Mouse (Mus musculus) erythroblast, adult 5-6 weeks (primary cell): ENCODE measurements around the gene Cacna1s. TPM values are rescaled to one million over a fixed set of nuclear protein-coding genes. Genes with fewer than 3 reads are reported as not detected.
A peak's percentile ranks its signal among the peaks of the same experiment; 100 is the strongest.

Experiments
- ATAC-seq: replicated peaks from 2 replicates; pipeline ENCODE4 v1.8.0; 2016; ENCODE audit warnings: moderate number of reproducible peaks, mild to moderate bottlenecking, moderate TSS enrichment, inconsistent platforms; ENCODE audit not compliant: poor library complexity, low FRiP score, severe bottlenecking
- total RNA-seq, 2 experiments: library from RNA; stranded (forward) in 1 of 2; stranded (reverse) in 1 of 2; fragments of 150-400 nt in 1 of 2; fragments of 200-764, 138-1000 nt in 1 of 2; gene quantifications; 2 replicates each; pipeline versions ENCODE4 v1.2.3 to v1.2.4; 2015 to 2017; ENCODE audit warnings: low replicate concordance in 2 of 2

Cacna1s gene
- total RNA-seq, 2 experiments from 2014 or later, result not detected

DNA sequence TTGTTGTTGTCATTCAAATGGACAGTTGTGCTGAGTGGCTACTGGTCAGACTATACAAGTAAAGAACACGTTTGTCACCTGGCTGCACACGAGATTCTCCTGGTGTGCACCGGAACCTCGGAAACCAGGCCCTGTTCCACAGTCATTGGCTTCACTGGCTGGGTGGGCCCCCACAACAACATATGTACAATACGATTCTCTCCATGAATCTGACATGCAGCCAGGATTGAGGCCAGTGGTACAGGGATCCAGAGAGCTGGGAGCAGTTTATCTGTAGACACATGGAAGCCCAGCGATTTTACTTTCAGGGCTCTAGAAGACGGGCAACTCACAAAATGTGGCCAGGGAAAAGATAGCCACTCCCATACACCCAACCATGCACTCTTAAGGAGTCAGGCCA lies 51.1 kb downstream of the Cacna1s start:
- ATAC-seq, result no peak

DNA sequence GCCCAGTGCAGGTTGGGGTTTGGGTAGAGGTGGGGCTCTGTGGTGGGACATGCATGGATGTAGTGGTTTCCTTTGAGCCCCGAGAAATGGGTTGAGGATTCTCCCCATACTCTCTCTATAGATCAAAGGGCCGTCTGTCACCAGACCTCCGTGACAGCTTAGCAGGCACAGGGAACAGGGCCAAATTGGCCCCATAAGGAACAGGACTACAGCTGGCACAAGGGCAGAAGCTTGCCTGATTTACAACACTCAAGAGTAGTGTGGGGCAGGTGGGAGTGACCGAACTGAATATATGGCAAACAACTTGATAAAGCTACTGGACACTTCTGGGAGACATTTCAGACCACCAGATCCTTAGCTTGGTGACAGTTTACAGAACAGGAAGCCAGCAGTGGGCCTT lies 52.2 kb downstream of the Cacna1s start:
- ATAC-seq, result no peak

DNA sequence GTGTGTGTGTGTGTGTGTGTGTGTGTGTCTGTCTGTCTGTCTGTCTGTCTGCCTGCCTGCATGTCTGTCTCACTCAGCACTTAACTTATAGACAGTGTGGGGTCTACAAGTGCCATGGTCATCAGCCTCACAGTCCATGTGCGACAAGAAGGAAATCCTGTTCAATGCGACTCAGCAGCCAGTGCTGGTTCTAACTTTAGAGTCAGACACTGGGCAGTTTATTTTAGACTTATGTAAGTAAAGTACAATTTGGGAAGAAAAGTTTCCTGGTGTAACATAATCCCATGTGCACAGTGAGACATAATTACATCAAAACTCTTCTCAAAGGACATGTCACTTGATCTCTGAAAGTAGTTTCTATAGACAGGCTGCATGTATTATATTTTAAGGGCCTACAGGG lies 56.9 kb downstream of the Cacna1s start:
- ATAC-seq, result no peak

DNA sequence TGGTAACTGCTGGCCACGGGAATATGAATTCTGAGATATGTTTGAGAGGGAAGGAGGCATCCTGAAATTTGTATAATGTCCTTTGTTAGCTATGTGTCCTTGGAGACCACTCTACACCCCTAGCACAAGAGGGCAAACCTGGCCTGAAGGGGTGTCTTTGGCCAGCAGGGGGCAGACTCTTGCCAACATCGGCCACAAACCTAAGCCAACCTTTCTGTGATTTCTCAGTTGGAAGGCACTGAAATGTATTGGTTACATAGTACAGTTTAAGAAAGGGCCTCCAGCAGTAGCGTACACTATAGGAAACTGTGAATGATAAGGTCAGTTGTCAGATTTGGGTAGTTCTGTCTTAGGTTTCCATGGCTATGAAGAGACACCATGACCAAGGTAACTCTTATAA lies 63.6 kb downstream of the Cacna1s start:
- 0 out of 2 replicates have a peak, but pooled peaks have one; percentile 33 for ATAC-seq

DNA sequence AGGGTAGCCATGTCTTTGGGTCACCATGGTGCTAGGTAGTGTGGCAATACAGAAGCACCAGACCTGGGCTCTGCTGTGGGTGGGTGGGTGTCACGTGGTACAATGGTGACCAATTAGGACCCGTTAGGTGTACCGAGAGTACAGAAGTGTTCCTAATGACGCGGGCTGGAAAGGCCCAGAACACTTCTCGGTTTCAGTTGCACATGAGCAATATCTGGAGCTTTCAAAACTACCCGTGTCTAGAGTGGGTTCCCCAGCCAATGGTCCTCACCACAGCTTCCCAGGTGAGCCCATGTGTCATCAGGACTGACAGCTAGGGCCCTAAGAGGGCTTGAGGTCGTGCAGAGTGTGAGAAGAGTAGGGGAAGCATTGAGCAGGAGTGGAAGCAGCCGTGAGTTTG lies 64.5 kb downstream of the Cacna1s start:
- no peak for ATAC-seq

DNA sequence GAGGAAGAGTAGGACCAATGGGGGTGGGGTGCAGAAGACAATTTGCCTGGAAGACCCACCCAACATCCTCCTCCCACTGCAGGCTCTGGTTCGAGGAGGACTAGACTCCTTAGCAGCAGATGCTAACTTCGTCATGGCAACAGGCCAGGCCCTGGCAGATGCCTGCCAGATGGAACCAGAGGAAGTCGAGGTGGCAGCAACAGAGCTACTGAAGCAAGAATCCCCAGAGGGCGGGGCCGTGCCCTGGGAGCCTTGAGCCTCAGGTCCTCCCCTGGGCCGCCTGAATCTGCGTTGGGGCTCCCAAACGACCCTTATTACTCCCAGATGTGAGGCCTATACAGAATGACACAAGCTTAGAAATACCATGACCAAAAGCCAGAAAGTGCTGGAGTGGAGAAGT lies 66.3 kb downstream of the Cacna1s start:
- ATAC-seq, result no peak

DNA sequence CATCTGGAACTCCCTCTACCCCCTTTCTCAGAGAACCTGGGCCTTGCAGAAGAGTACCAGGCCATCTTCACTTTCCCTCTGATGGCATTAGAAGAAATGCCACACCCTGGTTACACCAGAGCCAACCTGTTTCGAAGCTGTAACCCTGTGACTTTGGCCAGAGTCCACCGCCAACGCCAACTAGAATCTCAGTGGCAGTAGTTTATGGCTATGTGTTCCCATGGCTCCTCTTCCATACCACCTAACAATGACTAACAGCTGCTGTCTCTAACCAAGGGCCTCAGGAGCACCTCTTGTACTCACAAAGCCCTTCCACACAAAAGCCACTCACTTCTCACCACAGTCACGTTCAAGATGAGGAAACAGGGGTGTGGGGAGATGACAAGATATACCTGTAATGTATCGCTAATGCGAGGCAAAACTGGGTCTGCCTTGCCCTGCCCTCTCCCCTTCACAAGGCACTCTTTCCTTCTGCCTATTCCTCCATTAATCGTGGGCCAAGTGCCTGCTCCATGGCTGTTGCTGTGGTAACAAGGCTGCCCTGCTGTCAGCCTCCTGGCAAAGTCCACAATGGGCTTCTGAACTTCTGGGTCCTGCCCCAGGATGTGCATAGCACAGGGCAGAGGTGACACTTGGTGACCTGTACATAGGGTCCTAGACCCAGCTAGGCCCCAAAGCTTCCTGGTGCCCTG lies 67.2 kb downstream of the Cacna1s start:
- no peak for ATAC-seq

DNA sequence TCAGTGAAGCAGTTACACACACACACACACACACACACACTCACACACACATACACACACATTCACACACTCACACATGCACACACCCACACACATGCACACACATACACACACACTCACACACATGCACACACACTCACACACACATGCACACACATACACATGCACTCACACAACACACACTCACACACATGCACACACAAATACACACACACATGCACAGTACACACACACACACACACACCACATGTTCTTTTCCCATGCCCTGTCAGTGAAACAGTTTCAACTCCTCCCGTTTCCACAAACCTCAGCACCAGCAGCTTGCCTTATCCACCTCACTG lies 67.7 kb downstream of the Cacna1s start:
- ATAC-seq, result no peak

DNA sequence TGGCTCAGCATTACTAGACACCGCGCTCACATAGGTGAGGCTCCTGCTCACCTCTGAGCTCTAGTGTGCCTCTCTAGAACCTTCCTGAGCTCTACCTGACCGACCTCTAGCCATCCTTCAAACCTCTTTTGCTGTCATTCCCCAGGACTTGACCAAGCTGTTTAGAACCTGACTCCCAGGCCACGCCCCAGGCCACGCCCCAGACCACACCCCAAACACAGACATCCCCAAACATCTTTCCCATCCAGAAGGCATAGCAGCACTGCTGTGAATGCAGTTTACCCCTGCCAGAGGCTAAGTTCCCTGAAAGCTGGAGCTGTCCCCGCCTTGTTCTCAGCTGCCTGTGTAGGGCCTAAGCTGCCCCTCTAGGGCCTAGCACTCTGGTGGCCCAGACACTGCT lies 68.2 kb downstream of the Cacna1s start:
- ATAC-seq, result no peak

DNA sequence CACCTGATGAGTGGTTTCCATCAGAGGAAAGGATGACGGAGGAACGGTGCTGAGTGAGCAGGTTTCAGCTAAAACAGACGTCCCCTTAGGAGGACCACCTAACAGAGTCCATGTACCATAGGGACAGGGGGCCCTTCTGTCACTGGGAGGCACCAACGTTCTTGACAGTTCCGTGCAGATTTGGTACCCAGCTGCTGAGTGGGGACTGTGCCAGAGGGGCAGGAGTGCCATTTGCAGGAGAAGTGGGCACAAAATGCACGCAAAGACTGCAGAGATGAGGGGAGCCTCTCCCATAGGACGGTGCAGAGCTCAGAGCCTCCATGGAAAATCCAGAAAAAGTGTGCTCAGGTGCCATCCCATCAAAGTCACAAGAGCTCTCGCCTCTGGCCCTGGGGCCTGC lies 69.5 kb downstream of the Cacna1s start:
- no peak for ATAC-seq

DNA sequence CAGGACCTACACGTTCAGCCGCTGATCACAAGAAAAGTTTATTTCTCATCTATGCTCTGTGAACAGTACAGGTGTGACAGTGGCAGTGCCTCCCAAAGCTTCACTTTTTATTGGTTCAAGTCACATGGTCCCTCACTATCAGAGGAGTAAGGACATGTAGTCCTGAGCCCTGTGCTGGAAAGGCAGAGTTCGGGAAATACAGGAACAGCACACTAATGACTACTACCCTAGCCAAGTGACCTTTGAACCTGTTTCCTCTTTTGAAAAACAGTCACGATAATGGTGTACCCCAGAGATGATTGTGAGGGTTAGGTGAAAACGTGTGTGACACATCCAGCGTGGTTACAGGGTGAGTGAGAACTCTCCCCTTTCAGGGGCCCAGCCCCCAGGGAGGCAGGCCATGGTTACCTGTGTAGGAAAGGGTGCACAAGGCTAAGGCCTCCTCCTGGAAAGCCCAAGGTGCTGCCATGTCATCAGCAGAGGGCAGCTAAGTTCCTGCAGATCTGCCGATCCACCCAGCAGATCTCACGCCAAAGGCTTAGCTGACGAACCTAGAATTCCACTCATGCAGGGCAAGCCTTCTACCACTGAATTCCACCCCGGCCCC lies 73.7 kb downstream of the Cacna1s start:
- ATAC-seq, result no peak

DNA sequence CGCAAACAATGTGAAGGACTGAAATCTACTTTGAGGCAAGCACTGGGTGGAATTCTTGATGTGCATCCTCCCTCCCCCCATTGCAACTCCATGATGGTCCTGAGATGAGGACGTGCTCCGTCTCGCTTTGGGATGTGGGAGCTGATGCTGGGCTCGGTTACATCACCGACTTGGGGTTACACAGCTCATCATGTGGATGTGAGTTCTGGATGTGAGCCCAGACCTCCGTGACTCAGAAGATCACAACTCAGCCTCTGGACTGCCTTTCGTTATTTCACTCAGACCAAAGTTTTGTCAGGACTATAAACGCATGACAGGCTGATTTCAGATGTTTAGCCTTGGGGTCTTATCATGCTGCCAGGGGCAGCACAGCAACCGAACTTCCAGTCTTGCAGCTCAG lies 74.3 kb downstream of the Cacna1s start:
- ATAC-seq, result no peak

DNA sequence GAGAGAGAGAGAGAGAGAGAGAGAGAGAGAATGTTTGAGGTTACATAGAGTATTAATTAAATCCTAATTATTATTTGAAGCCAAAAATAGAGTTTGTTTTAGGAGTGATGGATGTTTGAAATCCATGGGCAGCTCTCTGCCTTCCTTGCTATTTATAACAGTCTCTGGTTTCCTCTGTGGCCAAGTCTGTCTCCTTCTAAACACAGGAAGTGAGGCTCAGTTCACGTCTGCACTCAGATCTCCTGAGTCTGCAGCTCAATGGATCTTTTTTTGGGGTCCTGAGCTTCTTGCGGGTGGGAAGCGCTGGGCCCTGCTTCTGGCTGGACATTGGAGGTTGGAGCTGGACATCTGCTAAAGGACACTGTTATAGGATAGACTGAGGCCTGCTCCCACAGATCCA lies 75.3 kb downstream of the Cacna1s start:
- ATAC-seq, result no peak

DNA sequence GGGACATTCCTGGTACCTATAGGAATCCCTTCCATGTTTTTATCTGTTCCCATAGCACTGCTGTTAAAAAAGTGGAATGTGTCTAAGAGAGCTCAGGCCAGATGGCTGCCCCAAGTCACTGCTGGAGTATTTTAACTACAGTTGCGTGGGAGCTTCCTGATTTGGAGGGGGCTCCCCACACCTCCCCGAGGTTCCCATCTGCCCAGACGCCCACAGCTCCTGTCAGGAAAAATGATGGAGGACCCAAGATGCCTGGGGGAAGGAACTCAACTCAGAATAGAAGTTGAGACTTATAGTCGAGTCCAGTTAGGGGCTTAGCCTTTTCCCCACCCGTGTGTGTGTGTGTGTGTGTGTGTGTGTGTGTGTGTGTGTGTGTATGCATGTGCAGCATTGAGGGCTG lies 75.9 kb downstream of the Cacna1s start:
- no peak for ATAC-seq

DNA sequence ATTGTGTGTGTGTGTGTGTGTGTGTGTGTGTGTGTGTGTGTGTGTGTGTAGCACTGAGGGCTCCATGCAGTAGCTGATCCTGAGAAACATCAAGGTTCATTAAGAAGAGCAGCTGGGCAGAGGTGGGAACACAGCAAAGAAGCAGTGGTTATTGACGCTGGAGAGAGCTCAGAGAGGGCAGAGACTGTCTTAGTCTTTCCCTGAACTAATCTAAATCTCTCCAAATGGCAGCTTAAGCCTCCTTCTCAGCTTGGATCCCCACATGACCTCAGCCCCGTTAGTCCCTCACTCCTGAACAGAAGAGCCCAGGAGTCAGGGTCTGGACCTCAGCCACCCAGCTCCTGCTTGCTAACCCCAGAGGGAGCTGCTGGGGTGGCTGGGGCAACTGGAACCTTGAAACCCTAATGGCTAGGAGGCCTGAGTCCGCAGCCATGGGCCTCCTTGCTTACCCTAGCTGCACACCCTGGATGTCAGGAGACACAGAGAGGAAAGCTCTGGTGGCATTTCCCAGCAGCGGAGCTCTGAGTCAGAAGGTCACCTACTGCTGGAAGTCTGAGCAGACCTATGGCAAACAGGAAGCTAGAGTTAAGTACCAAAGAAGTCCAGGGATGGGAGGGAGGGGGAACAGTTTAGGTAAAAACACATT lies 76.5 kb downstream of the Cacna1s start:
- no peak for ATAC-seq

DNA sequence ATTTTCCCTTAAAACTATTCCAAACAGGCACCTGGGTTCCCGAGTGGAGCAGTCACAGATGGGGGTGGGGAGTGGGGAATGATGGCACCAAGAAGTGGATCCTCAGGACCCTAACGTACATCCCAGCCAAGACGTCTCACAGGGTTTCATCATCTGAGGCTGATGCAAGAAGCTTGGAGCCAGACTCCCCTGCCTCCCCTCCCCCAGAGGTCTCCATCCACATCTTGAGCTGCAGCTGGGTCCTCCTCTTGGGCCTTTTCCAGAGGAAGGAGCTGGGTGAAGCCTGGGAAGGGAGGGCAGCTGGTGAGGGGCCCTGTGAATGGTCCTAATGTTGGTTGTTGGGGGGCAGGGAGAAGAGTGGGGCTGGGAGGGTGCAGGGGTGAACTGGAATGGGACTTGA lies 77.6 kb downstream of the Cacna1s start:
- ATAC-seq, result no peak

DNA sequence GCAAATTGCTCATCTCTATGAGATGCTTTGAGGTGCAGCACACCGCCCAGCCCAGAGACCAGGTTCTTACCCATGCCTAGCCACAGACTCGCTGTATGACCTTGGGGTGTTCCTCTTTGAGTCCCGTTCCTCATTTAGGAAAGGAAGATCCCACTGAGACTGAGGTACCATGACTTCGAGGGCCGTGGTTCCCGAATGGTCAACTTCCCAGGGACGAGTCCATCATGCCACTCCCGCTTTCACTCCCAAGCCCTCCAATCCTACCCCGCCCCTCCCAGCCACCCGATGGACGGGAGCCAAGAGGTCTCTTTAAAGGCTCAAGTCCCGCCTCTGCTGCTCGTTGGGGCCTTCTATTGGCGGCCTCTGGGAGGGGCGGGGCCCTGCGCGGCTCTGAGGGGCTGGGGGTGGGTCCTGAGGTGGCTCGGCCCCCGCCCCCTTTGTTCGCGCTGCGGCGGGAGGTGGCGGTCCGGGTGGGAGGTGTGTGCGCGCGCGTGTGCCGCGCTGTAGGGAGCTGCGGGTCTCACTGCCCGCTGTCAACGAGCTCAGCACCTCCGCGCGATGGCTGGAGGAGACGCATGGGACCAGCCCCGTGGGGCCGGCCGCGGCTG lies 78.5 kb downstream of the Cacna1s start, which contains the start of gene Kif21b:
TSS of gene Kif21b (plus strand) at position 439 of the 608 bp plus-strand sequence.
- no peak for ATAC-seq

DNA sequence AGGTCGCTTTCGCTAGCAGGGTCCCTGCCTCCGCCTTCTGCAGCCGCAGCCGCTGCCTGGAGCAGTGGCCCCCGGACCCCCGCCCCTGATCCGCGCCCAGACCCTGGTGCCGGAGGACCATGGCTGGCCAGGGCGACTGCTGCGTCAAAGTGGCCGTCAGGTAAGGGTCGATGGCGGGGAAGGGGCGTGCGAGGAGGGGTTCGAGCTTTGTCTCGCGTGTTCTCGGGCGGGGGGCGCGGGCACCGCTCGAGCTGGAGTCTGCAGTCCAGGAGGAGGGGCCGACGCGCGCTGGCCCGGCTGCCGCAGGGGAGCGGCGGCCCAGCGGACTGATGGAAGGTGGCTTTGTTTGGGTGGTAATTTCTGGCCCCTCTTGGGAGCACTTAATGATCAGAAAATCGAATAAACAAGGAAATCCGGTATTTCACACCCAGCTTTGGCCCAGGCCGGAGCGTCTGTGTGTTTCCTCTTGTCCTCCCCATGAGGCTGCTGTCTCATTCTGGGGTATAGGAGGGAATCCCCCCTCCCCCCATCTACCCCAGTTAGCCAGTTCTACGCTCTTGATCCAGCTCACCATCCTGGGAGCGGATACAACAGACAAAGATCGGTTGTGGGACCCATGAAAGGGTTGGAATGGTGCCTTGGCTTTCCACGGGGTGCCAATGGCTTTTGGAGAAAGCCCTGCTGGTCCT lies 79.2 kb downstream of the Cacna1s start:
- ATAC-seq, result no peak

DNA sequence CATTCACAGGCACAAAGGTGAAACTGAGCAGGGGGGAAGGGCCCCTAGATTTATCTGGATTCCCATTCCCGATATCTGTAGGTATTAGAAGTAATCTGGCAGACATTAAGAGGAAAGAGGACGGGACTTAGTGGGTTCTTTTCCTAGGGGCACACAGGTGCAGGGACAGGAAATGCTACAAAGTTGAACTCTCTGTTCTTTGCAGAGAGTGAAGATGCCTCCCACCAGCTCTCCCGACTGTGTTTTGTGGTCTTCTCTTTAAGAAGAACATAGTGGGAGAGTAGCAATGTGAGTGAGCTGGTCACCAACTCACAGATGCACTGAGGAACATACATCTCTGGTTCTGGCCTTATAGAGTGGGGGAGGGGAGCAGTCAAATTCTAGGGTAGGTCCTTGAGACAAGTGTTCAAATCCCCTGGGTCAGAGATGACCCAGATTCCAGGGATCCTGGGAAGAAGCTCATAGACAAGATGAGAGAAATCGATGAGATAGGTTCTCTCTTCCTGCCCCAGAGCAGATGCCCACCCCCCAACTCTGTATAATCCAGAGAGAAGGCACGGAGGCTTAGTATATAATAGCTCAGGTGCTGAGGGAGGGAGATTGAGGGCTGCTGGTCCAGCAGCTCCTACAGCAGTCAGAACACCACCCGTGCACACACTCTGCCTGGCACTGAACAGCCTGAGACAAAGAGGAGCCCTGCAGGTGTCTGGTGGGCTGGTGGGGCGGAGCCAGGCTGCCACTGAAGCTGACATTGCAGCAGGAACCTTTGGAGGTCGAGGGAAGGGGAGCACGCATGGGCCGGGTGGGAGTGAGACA lies 80.0 kb downstream of the Cacna1s start:
- no peak for ATAC-seq
